8 mouse cellular contexts compared by ENCODE assay signal in the genomic region with DNA sequence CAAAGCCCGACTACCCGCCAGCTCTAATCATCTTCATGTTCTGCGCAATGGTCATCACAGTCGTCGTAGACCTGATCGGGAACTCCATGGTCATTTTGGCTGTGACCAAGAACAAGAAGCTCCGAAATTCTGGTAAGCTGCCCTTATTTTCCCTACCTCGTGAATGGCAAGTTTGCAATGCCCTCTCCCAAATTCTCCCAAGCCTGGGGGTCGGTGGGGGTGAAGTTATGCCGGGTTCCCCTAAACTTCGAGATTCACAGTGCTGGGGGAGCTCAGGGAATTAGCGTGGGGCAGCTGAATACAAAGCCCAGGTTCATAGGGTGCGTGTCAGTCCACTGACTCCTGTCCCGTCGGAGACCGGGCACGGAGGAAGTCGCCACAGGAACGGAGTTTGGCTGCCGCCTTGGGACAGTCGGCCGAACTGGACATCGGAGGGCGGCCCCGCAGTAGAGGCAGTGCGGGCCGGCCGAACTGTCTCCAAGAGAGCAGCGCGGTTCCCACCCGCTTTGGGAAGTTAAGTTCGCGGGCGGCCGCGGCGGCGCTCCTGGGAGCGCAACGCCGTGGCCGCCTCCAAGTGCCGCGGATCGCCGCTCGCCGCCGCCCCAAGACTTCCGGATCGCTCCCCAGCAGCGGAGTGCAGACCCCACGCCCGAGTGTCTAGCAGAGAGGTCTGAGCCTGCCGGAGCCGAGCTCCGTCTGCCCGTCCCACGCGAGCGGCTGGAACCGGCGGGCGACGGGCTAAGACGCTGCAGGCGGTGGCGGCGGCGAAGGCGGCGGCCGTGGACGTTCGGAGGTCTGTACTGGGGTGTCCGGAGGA. TPM values are rescaled to one million over a fixed set of nuclear protein-coding genes. Genes with fewer than 3 reads are reported as not detected.
DNase-seq lines count a peak whose midpoint lies in the region; ATAC-seq lines count a peak whose summit lies in the region.
"Had no signal": no experiment of that assay in that cellular context is flagged by ENCODE, and none has a peak within 500 bp of the region (broad histone marks: within the 10 kb centered on the region; RNA-seq: fewer than 3 reads in every experiment).

No protein-coding gene starts in this region.

- H3K9ac ChIP-seq in liver, embryonic 11.5 days (ENCODE audit: low read depth, low read length) = no peak overlapping the region
- H3K9ac ChIP-seq in forebrain, embryonic 11.5 days (ENCODE audit: low read length) = peak overlapping the region; percentile 45
- no peak overlapping the region for H3K9ac ChIP-seq in limb, embryonic 13.5 days
- H3K9ac ChIP-seq in stomach, embryonic 14.5 days (replicated peaks; ENCODE audit: low read depth, low read length) = no peak overlapping the region

- no peaks in the 10 kb centered on the region for H3K36me3 ChIP-seq in liver, embryonic 11.5 days (ENCODE audit: control insufficient read depth, insufficient read depth, low read length)
- no peaks in the 10 kb centered on the region for H3K36me3 ChIP-seq in forebrain, embryonic 11.5 days (ENCODE audit: control insufficient read depth, insufficient read depth, low read length)
- no peaks in the 10 kb centered on the region for H3K36me3 ChIP-seq in limb, embryonic 13.5 days
- H3K36me3 ChIP-seq in stomach, embryonic 14.5 days (ENCODE audit: control insufficient read depth, insufficient read depth, low read length) = no peaks in the 10 kb centered on the region

- H3K9me3 ChIP-seq in liver, embryonic 11.5 days (ENCODE audit: control insufficient read depth, low read length) = peaks cover 5% of the 10 kb centered on the region
- peaks cover 5% of the 10 kb centered on the region; the same call in 1 of the 2 replicates for H3K9me3 ChIP-seq in forebrain, embryonic 11.5 days (ENCODE audit: control insufficient read depth, low read length)
- H3K9me3 ChIP-seq in limb, embryonic 13.5 days = peaks cover 7% of the 10 kb centered on the region
- H3K9me3 ChIP-seq in stomach, embryonic 14.5 days (ENCODE audit: control insufficient read depth, low read depth, low read length) = peaks cover 7% of the 10 kb centered on the region; the same call in 1 of the 2 replicates

- no peak overlapping the region for H3K27ac ChIP-seq in liver, embryonic 11.5 days (ENCODE audit: low read depth, low read length)
- no peak overlapping the region for H3K27ac ChIP-seq in forebrain, embryonic 11.5 days (ENCODE audit: low read depth, low read length)
- no peak overlapping the region for H3K27ac ChIP-seq in limb, embryonic 13.5 days
- no peak overlapping the region for H3K27ac ChIP-seq in stomach, embryonic 14.5 days (ENCODE audit: low read length)

- no peaks in the 10 kb centered on the region for H3K4me1 ChIP-seq in liver, embryonic 11.5 days (replicated peaks; ENCODE audit: control insufficient read depth, insufficient read depth, low read length)
- H3K4me1 ChIP-seq in forebrain, embryonic 11.5 days (replicated peaks; ENCODE audit: control insufficient read depth, insufficient read depth, low read length) = no peaks in the 10 kb centered on the region
- H3K4me1 ChIP-seq in limb, embryonic 13.5 days = no peaks in the 10 kb centered on the region
- no peaks in the 10 kb centered on the region for H3K4me1 ChIP-seq in stomach, embryonic 14.5 days (ENCODE audit: control insufficient read depth, insufficient read depth, low read length)

- H3K27me3 ChIP-seq in liver, embryonic 11.5 days (replicated peaks; ENCODE audit: control insufficient read depth, insufficient read depth, low read length) = peaks cover 82% of the 10 kb centered on the region
- H3K27me3 ChIP-seq in forebrain, embryonic 11.5 days (ENCODE audit: control insufficient read depth, insufficient read depth, low read length) = peaks cover 49% of the 10 kb centered on the region
- peaks cover 94% of the 10 kb centered on the region for H3K27me3 ChIP-seq in limb, embryonic 13.5 days
- 0 out of 2 replicates have a peak, but pooled peaks cover 3% of the 10 kb centered on the region for H3K27me3 ChIP-seq in stomach, embryonic 14.5 days (ENCODE audit: control insufficient read depth, insufficient read depth, low read length)

- WGBS in liver, embryonic 11.5 days = 12% methylated on average over 76 of the region's 76 CpGs
- 20% methylated on average over 62 of the region's 76 CpGs for WGBS in forebrain, embryonic 11.5 days
- 21% methylated on average over 66 of the region's 76 CpGs for WGBS in limb, embryonic 13.5 days
- WGBS in stomach, embryonic 14.5 days = 22% methylated on average over 64 of the region's 76 CpGs

- peak overlapping the region; percentile 36 for H3K4me3 ChIP-seq in liver, embryonic 11.5 days (ENCODE audit: low read depth, low read length)
- H3K4me3 ChIP-seq in forebrain, embryonic 11.5 days (ENCODE audit: low read depth, low read length) = peak overlapping the region; percentile 37
- peak overlapping the region; percentile 48 for H3K4me3 ChIP-seq in limb, embryonic 13.5 days
- H3K4me3 ChIP-seq in stomach, embryonic 14.5 days (ENCODE audit: low read depth, low read length) = peak overlapping the region; percentile 33

- intact Hi-C loops in left cerebral cortex, postnatal 36 days (cut with DNase I) = loop anchor here (5.0 kb wide), 1 partner anchor 278 kb away; no protein-coding TSS in a partner anchor

- no peak for DNase-seq in liver, embryonic 11.5 days (ENCODE audit: low spot score)
- no peak for DNase-seq in liver
- DNase-seq in forebrain, embryonic 11.5 days (ENCODE audit: low spot score) = no peak
- DNase-seq in B cell, adult 2 months = no peak
- DNase-seq in left cerebral cortex, postnatal 36 days (ENCODE audit: low spot score in 2 of 2) = no peak

- H3K4me2 ChIP-seq in liver, embryonic 11.5 days = peak overlapping the region; percentile 55
- peak overlapping the region; percentile 64 for H3K4me2 ChIP-seq in forebrain, embryonic 11.5 days (ENCODE audit: low read depth, low read length, severe bottlenecking)
- peak overlapping the region; percentile 68 for H3K4me2 ChIP-seq in limb, embryonic 13.5 days (replicated peaks)
- peak overlapping the region; percentile 46 for H3K4me2 ChIP-seq in stomach, embryonic 14.5 days (replicated peaks; ENCODE audit: low read depth, low read length)

- ATAC-seq in liver, embryonic 11.5 days (replicated peaks; ENCODE audit: low FRiP score) = no peak
- peak; percentile 58 for ATAC-seq in forebrain, embryonic 11.5 days (replicated peaks; ENCODE audit: low FRiP score)
- 0 out of 2 replicates have a peak, but pooled peaks have one; percentile 19 for ATAC-seq in limb, embryonic 13.5 days (ENCODE audit: low FRiP score, low read depth)
- ATAC-seq in stomach, embryonic 14.5 days (ENCODE audit: insufficient number of reproducible peaks, insufficient read depth, low FRiP score, low read depth) = 0 out of 2 replicates have a peak, but pooled peaks have one; percentile 23

RNA-seq across cellular contexts. Expression of a gene that starts 0.6 kb away (rescaled TPM):
- polyA plus RNA-seq in liver, embryonic 11.5 days (2014; fragmentation: Nextera tagmentation; extraction: Ambion mirVana) = 0.55 and 0.71 TPM in 2 replicates
- polyA plus RNA-seq in forebrain, embryonic 11.5 days (2014; fragmentation: Nextera tagmentation; extraction: Ambion mirVana) = 5.2 and 6.2 TPM in 2 replicates
- 0.88 and 1.4 TPM in 2 replicates for polyA plus RNA-seq in limb, embryonic 13.5 days (2015; fragmentation: Nextera tagmentation; extraction: Ambion mirVana)
- 2.5 and 3.9 TPM in 2 replicates for polyA plus RNA-seq in stomach, embryonic 14.5 days (2014; fragmentation: Nextera tagmentation; extraction: Ambion mirVana)
- under 1 TPM; 0.10 to 0.50 TPM for total RNA-seq in left cerebral cortex, postnatal 36 days (2021)
- total RNA-seq: hematopoietic stem cell, adult 5-6 weeks had no signal
